Mouse (Mus musculus) megakaryocyte, embryonic 14.5 days (primary cell): ENCODE data around the gene Tufm.

Experiments used
- FLI1 ChIP-seq: IDR thresholded peaks from 2 replicates; pipeline ENCODE4 v1.6.1; 2012; ENCODE audit warnings: low read length, inconsistent platforms, mixed read lengths
- GATA1 ChIP-seq: IDR thresholded peaks from 3 replicates; pipeline ENCODE4 v1.6.1; 2012; ENCODE audit warnings: mixed read lengths, low read length, inconsistent platforms, borderline replicate concordance

DNA sequence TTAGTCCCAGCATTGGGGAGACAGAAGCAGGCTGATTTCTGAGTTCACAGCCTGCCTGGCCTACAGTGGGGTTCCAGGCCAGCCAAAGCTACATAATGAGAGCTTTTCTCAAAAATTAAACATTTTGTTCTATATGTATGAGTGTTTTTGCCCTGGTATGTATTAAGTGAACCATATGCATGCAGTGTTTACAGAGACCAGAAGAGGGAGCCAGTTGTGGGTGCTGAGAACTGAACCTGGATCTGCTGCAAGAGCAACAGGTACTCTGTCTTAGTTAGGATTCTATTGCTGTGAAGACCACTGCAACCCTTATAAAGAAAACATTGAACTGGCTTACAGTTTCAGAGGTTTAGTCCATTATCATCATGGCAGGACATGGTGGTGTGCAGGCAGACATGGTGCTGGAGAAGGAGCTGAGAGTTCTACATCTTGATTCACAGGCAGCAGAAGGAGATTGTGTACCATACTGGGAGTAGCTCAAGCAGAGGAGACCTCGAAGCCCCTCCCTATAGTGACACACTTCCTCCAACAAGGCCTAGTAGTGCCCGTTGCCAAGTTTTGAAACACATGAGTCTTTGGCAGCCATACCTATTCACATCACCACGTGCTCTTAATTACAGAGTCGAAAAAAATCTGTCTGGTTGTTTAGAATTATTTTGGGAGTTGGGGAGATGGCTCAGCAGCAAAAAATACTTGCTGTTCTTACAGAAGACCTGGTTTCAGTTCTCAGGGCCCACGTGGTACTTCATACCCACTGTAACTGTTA, 50.8 kb downstream of the Tufm start:
- no peak for TF ChIP-seq GATA1
- TF ChIP-seq FLI1: no peak
